Mouse (Mus musculus): ENCODE data around the gene Ncaph2. TPM values are rescaled to one million over a fixed set of nuclear protein-coding genes. Genes with fewer than 3 reads are reported as not detected.

Ncaph2 gene
- polyA plus RNA-seq, 1 experiment from 2014 or later, result 171 TPM

- Histone ChIP-seq H3K36me3 (replicated peaks; ENCODE audit: control insufficient read depth, insufficient read depth, low read depth, low read length) (no peaks in the 10 kb centered on the region), H3K27ac (replicated peaks; ENCODE audit: low read depth, low read length) (no peak within 1 kb of the TSS), H3K9ac (replicated peaks; ENCODE audit: low read length) (no peak within 1 kb of the TSS), H3K4me1 (ENCODE audit: control insufficient read depth, insufficient read depth, low read length) (no peaks in the 10 kb centered on the region), H3K9me3 (replicated peaks; ENCODE audit: control insufficient read depth, low read length) (no peaks in the 10 kb centered on the region), H3K4me3 (ENCODE audit: low read depth, low read length) (no peak within 1 kb of the TSS), H3K27me3 (ENCODE audit: control insufficient read depth, insufficient read depth, low read length) (no peaks in the 10 kb centered on the region), H3K4me2 (ENCODE audit: low read depth, low read length) (no peak within 1 kb of the TSS)
- WGBS, result 91% methylated on average over 7 of the region's 7 CpGs
- ATAC-seq (replicated peaks; ENCODE audit: insufficient number of reproducible peaks, low FRiP score, low TSS enrichment, low read depth) (no peak), DNase-seq (ENCODE audit: low spot score) (no peak)
Observed at GRCm38 (mm10) chr15:89334271-89334670, 21.2 kb upstream of the Ncaph2 start, which contains the start of gene Miox. TSS of gene Miox (plus strand) at chr15:89334398.

DNA sequence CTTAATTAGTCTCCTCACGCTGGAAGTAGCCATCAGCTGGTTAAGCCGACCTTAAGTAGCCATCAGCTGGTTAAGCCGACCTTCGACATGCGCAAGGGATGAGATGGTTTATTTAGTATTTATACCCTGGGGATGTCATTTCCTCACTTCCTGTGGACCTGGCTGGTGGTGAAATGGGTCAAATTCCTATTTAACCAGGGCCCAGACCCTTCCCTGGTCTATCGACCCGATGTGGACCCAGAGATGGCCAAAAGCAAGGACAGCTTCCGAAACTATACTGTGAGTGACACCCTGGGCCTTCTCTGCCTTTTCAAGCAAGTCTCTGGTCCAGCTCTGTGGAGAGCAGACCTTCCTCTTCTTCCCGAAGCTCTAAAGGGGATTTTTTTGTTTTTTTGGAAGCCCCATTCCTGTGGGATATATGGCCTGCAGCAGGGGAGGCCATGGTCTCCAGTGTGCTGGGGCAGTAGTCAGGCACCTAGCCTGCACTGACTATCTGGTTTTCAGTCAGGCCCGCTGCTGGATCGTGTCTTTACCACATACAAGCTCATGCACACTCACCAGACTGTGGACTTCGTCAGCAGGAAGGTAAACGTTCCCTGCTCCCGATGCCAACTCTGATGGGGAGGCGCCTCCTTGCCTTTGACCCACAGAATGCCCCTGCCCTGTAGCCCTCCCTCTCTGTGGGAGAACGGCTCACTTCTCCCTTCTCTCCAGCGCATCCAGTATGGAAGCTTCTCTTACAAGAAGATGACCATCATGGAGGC, 20.6 kb upstream of the Ncaph2 start:
- H3K4me3 ChIP-seq (ENCODE audit: low read depth, low read length), result no peak overlapping the region
- H3K36me3 ChIP-seq (replicated peaks; ENCODE audit: control insufficient read depth, insufficient read depth, low read depth, low read length), result no peaks in the 10 kb centered on the region
- H3K9ac ChIP-seq (replicated peaks; ENCODE audit: low read length), result no peak overlapping the region
- DNase-seq (ENCODE audit: low spot score) (no peak), ATAC-seq (replicated peaks; ENCODE audit: insufficient number of reproducible peaks, low FRiP score, low TSS enrichment, low read depth) (no peak)
- 81% methylated on average over 17 of the region's 17 CpGs for WGBS
- no peak overlapping the region for H3K4me2 ChIP-seq (ENCODE audit: low read depth, low read length)
- H3K27me3 ChIP-seq (ENCODE audit: control insufficient read depth, insufficient read depth, low read length), result no peaks in the 10 kb centered on the region
- no peaks in the 10 kb centered on the region for H3K4me1 ChIP-seq (ENCODE audit: control insufficient read depth, insufficient read depth, low read length)
- H3K9me3 ChIP-seq (replicated peaks; ENCODE audit: control insufficient read depth, low read length), result no peaks in the 10 kb centered on the region
- H3K27ac ChIP-seq (replicated peaks; ENCODE audit: low read depth, low read length), result no peak overlapping the region

- Histone ChIP-seq H3K9ac (replicated peaks; ENCODE audit: low read length) (no peak overlapping the region), H3K27me3 (ENCODE audit: control insufficient read depth, insufficient read depth, low read length) (no peaks in the 10 kb centered on the region), H3K27ac (replicated peaks; ENCODE audit: low read depth, low read length) (no peak overlapping the region), H3K4me3 (ENCODE audit: low read depth, low read length) (no peak overlapping the region), H3K9me3 (replicated peaks; ENCODE audit: control insufficient read depth, low read length) (no peaks in the 10 kb centered on the region), H3K4me1 (ENCODE audit: control insufficient read depth, insufficient read depth, low read length) (no peaks in the 10 kb centered on the region), H3K4me2 (ENCODE audit: low read depth, low read length) (no peak overlapping the region), H3K36me3 (replicated peaks; ENCODE audit: control insufficient read depth, insufficient read depth, low read depth, low read length) (no peaks in the 10 kb centered on the region)
- 88% methylated on average over 14 of the region's 14 CpGs for WGBS
- DNase-seq (ENCODE audit: low spot score), result no peak
- ATAC-seq (replicated peaks; ENCODE audit: insufficient number of reproducible peaks, low FRiP score, low TSS enrichment, low read depth), result no peak
Observed at GRCm38 (mm10) chr15:89336422-89336821, 19.1 kb upstream of the Ncaph2 start.

- DNase-seq (ENCODE audit: low spot score) (no peak), ATAC-seq (replicated peaks; ENCODE audit: insufficient number of reproducible peaks, low FRiP score, low TSS enrichment, low read depth) (no peak)
- Histone ChIP-seq H3K9ac (replicated peaks; ENCODE audit: low read length) (no peak overlapping the region), H3K4me3 (ENCODE audit: low read depth, low read length) (no peak overlapping the region), H3K36me3 (replicated peaks; ENCODE audit: control insufficient read depth, insufficient read depth, low read depth, low read length) (no peaks in the 10 kb centered on the region), H3K9me3 (replicated peaks; ENCODE audit: control insufficient read depth, low read length) (no peaks in the 10 kb centered on the region), H3K4me1 (ENCODE audit: control insufficient read depth, insufficient read depth, low read length) (no peaks in the 10 kb centered on the region), H3K27ac (replicated peaks; ENCODE audit: low read depth, low read length) (no peak overlapping the region), H3K27me3 (ENCODE audit: control insufficient read depth, insufficient read depth, low read length) (no peaks in the 10 kb centered on the region), H3K4me2 (ENCODE audit: low read depth, low read length) (no peak overlapping the region)
- 92% methylated on average over 2 of the region's 2 CpGs for WGBS
Observed at GRCm38 (mm10) chr15:89339696-89340095, 15.8 kb upstream of the Ncaph2 start.

- Histone ChIP-seq H3K9me3 (replicated peaks; ENCODE audit: control insufficient read depth, low read length) (no peaks in the 10 kb centered on the region), H3K36me3 (replicated peaks; ENCODE audit: control insufficient read depth, insufficient read depth, low read depth, low read length) (no peaks in the 10 kb centered on the region), H3K9ac (replicated peaks; ENCODE audit: low read length) (no peak overlapping the region), H3K27ac (replicated peaks; ENCODE audit: low read depth, low read length) (no peak overlapping the region), H3K27me3 (ENCODE audit: control insufficient read depth, insufficient read depth, low read length) (no peaks in the 10 kb centered on the region), H3K4me2 (ENCODE audit: low read depth, low read length) (no peak overlapping the region), H3K4me1 (ENCODE audit: control insufficient read depth, insufficient read depth, low read length) (no peaks in the 10 kb centered on the region), H3K4me3 (ENCODE audit: low read depth, low read length) (no peak overlapping the region)
- no peak for DNase-seq (ENCODE audit: low spot score)
- ATAC-seq (replicated peaks; ENCODE audit: insufficient number of reproducible peaks, low FRiP score, low TSS enrichment, low read depth), result no peak
- 77% methylated on average over 3 of the region's 3 CpGs for WGBS
Observed at GRCm38 (mm10) chr15:89340136-89340535, 15.4 kb upstream of the Ncaph2 start.

GRCm38 (mm10) chr15:89341678-89342077, 13.8 kb upstream of the Ncaph2 start:
- H3K4me3 ChIP-seq (ENCODE audit: low read depth, low read length), result no peak overlapping the region
- no peak overlapping the region for H3K4me2 ChIP-seq (ENCODE audit: low read depth, low read length)
- H3K27ac ChIP-seq (replicated peaks; ENCODE audit: low read depth, low read length), result no peak overlapping the region
- no peak for ATAC-seq (replicated peaks; ENCODE audit: insufficient number of reproducible peaks, low FRiP score, low TSS enrichment, low read depth)
- DNase-seq (ENCODE audit: low spot score), result no peak
- H3K9me3 ChIP-seq (replicated peaks; ENCODE audit: control insufficient read depth, low read length), result no peaks in the 10 kb centered on the region
- H3K27me3 ChIP-seq (ENCODE audit: control insufficient read depth, insufficient read depth, low read length), result no peaks in the 10 kb centered on the region
- WGBS, result 28% methylated on average over 1 of the region's 1 CpGs
- no peaks in the 10 kb centered on the region for H3K4me1 ChIP-seq (ENCODE audit: control insufficient read depth, insufficient read depth, low read length)
- no peaks in the 10 kb centered on the region for H3K36me3 ChIP-seq (replicated peaks; ENCODE audit: control insufficient read depth, insufficient read depth, low read depth, low read length)
- H3K9ac ChIP-seq (replicated peaks; ENCODE audit: low read length), result no peak overlapping the region

- H3K27ac ChIP-seq (replicated peaks; ENCODE audit: low read depth, low read length), result no peak overlapping the region
- no peaks in the 10 kb centered on the region for H3K9me3 ChIP-seq (replicated peaks; ENCODE audit: control insufficient read depth, low read length)
- no peaks in the 10 kb centered on the region for H3K27me3 ChIP-seq (ENCODE audit: control insufficient read depth, insufficient read depth, low read length)
- H3K4me2 ChIP-seq (ENCODE audit: low read depth, low read length), result no peak overlapping the region
- no peaks in the 10 kb centered on the region for H3K36me3 ChIP-seq (replicated peaks; ENCODE audit: control insufficient read depth, insufficient read depth, low read depth, low read length)
- no peak overlapping the region for H3K9ac ChIP-seq (replicated peaks; ENCODE audit: low read length)
- WGBS, result 85% methylated on average over 3 of the region's 3 CpGs
- no peak for DNase-seq (ENCODE audit: low spot score)
- H3K4me3 ChIP-seq (ENCODE audit: low read depth, low read length), result no peak overlapping the region
- no peak for ATAC-seq (replicated peaks; ENCODE audit: insufficient number of reproducible peaks, low FRiP score, low TSS enrichment, low read depth)
- H3K4me1 ChIP-seq (ENCODE audit: control insufficient read depth, insufficient read depth, low read length), result no peaks in the 10 kb centered on the region
Observed at GRCm38 (mm10) chr15:89343325-89343724, 12.2 kb upstream of the Ncaph2 start.

- Histone ChIP-seq H3K9me3 (replicated peaks; ENCODE audit: control insufficient read depth, low read length) (no peaks in the 10 kb centered on the region), H3K27me3 (ENCODE audit: control insufficient read depth, insufficient read depth, low read length) (no peaks in the 10 kb centered on the region), H3K9ac (replicated peaks; ENCODE audit: low read length) (no peak overlapping the region; the same call in 1 of the 2 replicates), H3K27ac (replicated peaks; ENCODE audit: low read depth, low read length) (no peak overlapping the region), H3K4me3 (ENCODE audit: low read depth, low read length) (no peak overlapping the region), H3K36me3 (replicated peaks; ENCODE audit: control insufficient read depth, insufficient read depth, low read depth, low read length) (peaks cover 8% of the 10 kb centered on the region), H3K4me2 (ENCODE audit: low read depth, low read length) (no peak overlapping the region), H3K4me1 (ENCODE audit: control insufficient read depth, insufficient read depth, low read length) (no peaks in the 10 kb centered on the region)
- WGBS, result 82% methylated on average over 5 of the region's 5 CpGs
- no peak for ATAC-seq (replicated peaks; ENCODE audit: insufficient number of reproducible peaks, low FRiP score, low TSS enrichment, low read depth)
- no peak for DNase-seq (ENCODE audit: low spot score)
Observed at GRCm38 (mm10) chr15:89350447-89350846, 5.1 kb upstream of the Ncaph2 start.
